Mouse (Mus musculus) hindbrain, embryonic 11.5 days (tissue): ENCODE results near the gene Gli2. TPM values are rescaled to one million over a fixed set of nuclear protein-coding genes. Genes with fewer than 3 reads are reported as not detected.

Experiments
- ATAC-seq: fragments of 200-750 bp; cut with Nextera tagmentation; 2 replicates; pipeline ENCODE4 v1.8.0; 2017; ENCODE audit warnings: mild to moderate bottlenecking, moderate TSS enrichment, moderate library complexity; ENCODE audit not compliant: low FRiP score
- DNase-seq: peaks from one replicate; pipeline ENCODE4 v3.0.0-alpha.2; 2015; ENCODE audit warnings: low spot score
- H3K27ac ChIP-seq: fragments of 300-500 bp; sonication (generic); 2 replicates; pipeline ENCODE4 v1.5.1; 2014; ENCODE audit warnings: mild to moderate bottlenecking, low read depth, low read length
- H3K27me3 ChIP-seq: fragments of 300-500 bp; sonication (generic); 2 replicates; pipeline ENCODE4 v1.6.1; 2014; ENCODE audit warnings: mild to moderate bottlenecking, low read length, moderate library complexity, mixed read lengths; ENCODE audit not compliant: control insufficient read depth, insufficient read depth
- H3K36me3 ChIP-seq: fragments of 300-500 bp; sonication (generic); 2 replicates; pipeline ENCODE4 v1.6.1; 2014; ENCODE audit warnings: mild to moderate bottlenecking, low read length, moderate library complexity, mixed read lengths; ENCODE audit not compliant: control insufficient read depth, insufficient read depth
- H3K4me1 ChIP-seq: fragments of 300-500 bp; sonication (generic); replicated peaks from 2 replicates; pipeline ENCODE4 v1.6.1; 2014; ENCODE audit warnings: low read length, mixed read lengths; ENCODE audit not compliant: control insufficient read depth, insufficient read depth
- H3K4me2 ChIP-seq: fragments of 300-500 bp; sonication (generic); replicated peaks from 2 replicates; pipeline ENCODE4 v1.6.1; 2014; ENCODE audit warnings: mild to moderate bottlenecking, low read depth, low read length
- H3K4me3 ChIP-seq: fragments of 300-500 bp; sonication (generic); 2 replicates; pipeline ENCODE4 v1.5.1; 2014; ENCODE audit warnings: low read depth, low read length
- H3K9ac ChIP-seq: fragments of 300-500 bp; sonication (generic); 2 replicates; pipeline ENCODE4 v1.6.1; 2014; ENCODE audit warnings: low read depth, low read length
- H3K9me3 ChIP-seq: fragments of 300-500 bp; sonication (generic); 2 replicates; pipeline ENCODE4 v1.6.1; 2016; ENCODE audit warnings: low read length; ENCODE audit not compliant: control insufficient read depth
- WGBS: fragments of 180-500 bp; shearing (Covaris S2); extraction: QIAGEN DNeasy Blood & Tissue Kit; methylation state at CpG from one replicate; pipeline ENCODE4 v1.1.7; 2014; 5-methylcytosine and 5-hydroxymethylcytosine counted together
- polyA plus RNA-seq: library from polyadenylated mRNA; unstranded; fragments of >200 nt; fragmentation: Nextera tagmentation; extraction: Ambion mirVana; gene quantifications from 2 replicates; pipeline ENCODE4 v1.2.1, GENCODE M21; 2014

The Gli2 gene
- polyA plus RNA-seq, 1 experiment from 2014 or later, result 8.7 TPM

GRCm38 (mm10) chr1:118787486-118787885 lies 265.9 kb downstream of the Gli2 start:
- ATAC-seq, result no peak
- Histone ChIP-seq H3K4me2 (no peak overlapping the region), H3K27ac (no peak overlapping the region), H3K4me1 (no peaks in the 10 kb centered on the region), H3K9ac (no peak overlapping the region), H3K36me3 (no peaks in the 10 kb centered on the region), H3K27me3 (no peaks in the 10 kb centered on the region; the same call in 1 of the 2 replicates), H3K4me3 (no peak overlapping the region), H3K9me3 (no peaks in the 10 kb centered on the region)
- 92% methylated on average over 3 of the region's 3 CpGs for WGBS
- no peak for DNase-seq
